Mouse (Mus musculus) heart, postnatal 4 days (tissue): ENCODE measurements around the gene Alg2. TPM values are rescaled to one million over a fixed set of nuclear protein-coding genes. Genes with fewer than 3 reads are reported as not detected.

Experiments used
- DNase-seq: peaks from one replicate; pipeline ENCODE4 v3.0.0; 2021
- total RNA-seq, 2 experiments: library from RNA; stranded (reverse); gene quantifications; 2 replicates each; pipeline ENCODE4 v1.2.3; 2021

Alg2 gene
- total RNA-seq, result 10 to 100 TPM; 12.3 to 12.6 TPM

GRCm38 (mm10) chr4:47473968-47474729 is at the start of gene Alg2, which contains the start of gene Sec61b:
TSS of gene Alg2 (minus strand) at chr4:47474333.
TSS of gene Sec61b (plus strand) at chr4:47474658.
- DNase-seq, result peak; percentile 96

- peak; percentile 47 for DNase-seq
These were observed 47.9 kb upstream of the Alg2 start for GRCm38 (mm10) chr4:47521884-47522605.

GRCm38 (mm10) chr4:47520076-47520475 is 45.9 kb upstream of the Alg2 start:
- no peak for DNase-seq

GRCm38 (mm10) chr4:47518551-47519181 is 44.5 kb upstream of the Alg2 start:
- no peak for DNase-seq

GRCm38 (mm10) chr4:47504841-47505517 is 30.8 kb upstream of the Alg2 start:
- DNase-seq, result no peak

GRCm38 (mm10) chr4:47503045-47503444 is 28.9 kb upstream of the Alg2 start:
- DNase-seq, result no peak

GRCm38 (mm10) chr4:47502546-47502971 is 28.4 kb upstream of the Alg2 start:
- DNase-seq, result peak; percentile 52

GRCm38 (mm10) chr4:47499121-47499545 is 25.0 kb upstream of the Alg2 start:
- DNase-seq, result no peak

GRCm38 (mm10) chr4:47497811-47498385 is 23.8 kb upstream of the Alg2 start:
- DNase-seq, result no peak

- DNase-seq, result no peak
These were observed 20.6 kb upstream of the Alg2 start for GRCm38 (mm10) chr4:47494686-47495085.

GRCm38 (mm10) chr4:47494137-47494536 is 20.0 kb upstream of the Alg2 start:
- DNase-seq, result no peak

- no peak for DNase-seq
These were observed 19.3 kb upstream of the Alg2 start for GRCm38 (mm10) chr4:47493456-47493855.

GRCm38 (mm10) chr4:47492311-47493086 is 18.4 kb upstream of the Alg2 start:
- DNase-seq, result no peak

- no peak for DNase-seq
These were observed 17.1 kb upstream of the Alg2 start for GRCm38 (mm10) chr4:47491243-47491642.

- DNase-seq, result no peak
These were observed 6.4 kb upstream of the Alg2 start for GRCm38 (mm10) chr4:47480576-47480975.

GRCm38 (mm10) chr4:47480095-47480494 is 6.0 kb upstream of the Alg2 start:
- no peak for DNase-seq

GRCm38 (mm10) chr4:47477539-47477938 is 3.4 kb upstream of the Alg2 start:
- no peak for DNase-seq

- DNase-seq, result no peak
These were observed 854 bp upstream of the Alg2 start for GRCm38 (mm10) chr4:47474730-47475643.

- no peak for DNase-seq
These were observed 556 bp downstream of the Alg2 start for GRCm38 (mm10) chr4:47473586-47473967.

GRCm38 (mm10) chr4:47467196-47467595 is 6.9 kb downstream of the Alg2 start:
- no peak for DNase-seq
